Mouse (Mus musculus): ENCODE results near the gene Sec16a. TPM values are rescaled to one million over a fixed set of nuclear protein-coding genes. Genes with fewer than 3 reads are reported as not detected.

Gene Sec16a
- polyA plus RNA-seq, 1 experiment from 2014 or later, result 21.4 TPM

- no peaks in the 10 kb centered on the region for H3K9me3 ChIP-seq (replicated peaks)
- no peaks in the 10 kb centered on the region for H3K27me3 ChIP-seq (ENCODE audit: low read depth, poor library complexity, severe bottlenecking)
- H3K36me3 ChIP-seq, result peaks cover 71% of the 10 kb centered on the region
- WGBS, result 77% methylated on average over 13 of the region's 13 CpGs
- peaks cover 86% of the 10 kb centered on the region for H3K4me1 ChIP-seq
- H3K4me3 ChIP-seq, result no peak overlapping the region
- no peak for DNase-seq (ENCODE audit: low spot score)
- H3K27ac ChIP-seq (replicated peaks), result peak overlapping the region; percentile 96
These were observed 38.3 kb upstream of the Sec16a start for GRCm38 (mm10) chr2:26483230-26483869.

- H3K9me3 ChIP-seq (replicated peaks), result no peaks in the 10 kb centered on the region
- no peak overlapping the region for H3K4me3 ChIP-seq
- no peaks in the 10 kb centered on the region for H3K27me3 ChIP-seq (ENCODE audit: low read depth, poor library complexity, severe bottlenecking)
- WGBS, result 93% methylated on average over 3 of the region's 3 CpGs
- peaks cover 76% of the 10 kb centered on the region for H3K36me3 ChIP-seq
- DNase-seq (ENCODE audit: low spot score), result no peak
- peak overlapping the region; percentile 96 for H3K27ac ChIP-seq (replicated peaks)
- peaks cover 86% of the 10 kb centered on the region for H3K4me1 ChIP-seq
These were observed 37.8 kb upstream of the Sec16a start for GRCm38 (mm10) chr2:26482824-26483223.

GRCm38 (mm10) chr2:26481724-26482495 lies 36.9 kb upstream of the Sec16a start:
- H3K4me1 ChIP-seq, result peaks cover 81% of the 10 kb centered on the region
- H3K36me3 ChIP-seq, result peaks cover 85% of the 10 kb centered on the region
- no peaks in the 10 kb centered on the region for H3K27me3 ChIP-seq (ENCODE audit: low read depth, poor library complexity, severe bottlenecking)
- H3K9me3 ChIP-seq (replicated peaks), result no peaks in the 10 kb centered on the region
- no peak for DNase-seq (ENCODE audit: low spot score)
- WGBS, result 87% methylated on average over 10 of the region's 10 CpGs
- H3K27ac ChIP-seq (replicated peaks), result peak overlapping the region; percentile 56; the same call in 1 of the 2 replicates
- H3K4me3 ChIP-seq, result no peak overlapping the region

DNA sequence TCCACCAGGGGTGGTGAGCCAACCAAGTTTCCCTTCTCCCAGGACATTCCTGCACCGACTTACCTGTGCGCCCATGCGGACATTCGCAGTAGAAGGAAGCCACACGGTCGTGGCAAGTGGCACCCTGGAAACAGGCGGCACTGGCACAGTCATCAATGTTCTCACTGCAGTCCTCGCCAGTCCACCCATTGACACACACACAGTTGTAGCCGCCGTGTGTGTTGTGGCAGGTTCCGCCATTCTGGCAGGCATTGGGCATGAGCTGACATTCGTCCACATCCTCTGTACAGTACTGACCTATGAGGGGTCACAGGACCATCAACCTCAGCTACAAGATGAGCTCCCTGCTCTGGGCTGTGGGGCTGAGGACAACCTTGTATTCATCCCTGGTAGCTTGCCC lies 35.9 kb upstream of the Sec16a start:
- H3K27ac ChIP-seq (replicated peaks), result no peak overlapping the region
- H3K9me3 ChIP-seq (replicated peaks), result no peaks in the 10 kb centered on the region
- 95% methylated on average over 12 of the region's 12 CpGs for WGBS
- H3K4me1 ChIP-seq, result peaks cover 81% of the 10 kb centered on the region
- no peak for DNase-seq (ENCODE audit: low spot score)
- no peaks in the 10 kb centered on the region for H3K27me3 ChIP-seq (ENCODE audit: low read depth, poor library complexity, severe bottlenecking)
- peaks cover 95% of the 10 kb centered on the region for H3K36me3 ChIP-seq
- H3K4me3 ChIP-seq, result no peak overlapping the region

DNA sequence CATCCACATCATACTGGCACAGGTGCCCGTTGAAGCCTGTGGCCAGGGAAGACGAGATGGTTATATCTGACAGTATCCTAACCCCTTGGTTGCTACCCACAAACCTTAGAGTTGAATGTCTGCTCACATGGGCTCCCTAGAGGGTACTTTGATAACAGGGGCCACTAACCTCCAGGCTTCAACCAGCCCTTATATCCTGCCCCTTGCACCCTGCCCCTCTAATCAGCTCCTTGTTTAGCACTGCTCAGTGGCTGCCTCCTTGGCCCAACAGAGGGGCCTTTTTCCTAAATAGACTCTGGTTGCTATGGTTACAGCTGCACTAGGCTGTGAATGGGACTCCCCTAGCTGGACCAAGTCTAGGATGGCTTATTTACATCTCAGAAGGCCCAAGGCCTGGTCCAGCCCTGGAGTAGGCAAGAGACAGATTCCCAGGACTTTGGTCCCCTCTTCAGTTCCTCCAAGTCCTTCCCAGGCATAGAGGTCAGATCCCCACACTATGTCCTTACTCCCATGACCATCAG lies 33.7 kb upstream of the Sec16a start:
- peak; percentile 63 for DNase-seq (ENCODE audit: low spot score)
- Histone ChIP-seq H3K4me1 (peaks cover 74% of the 10 kb centered on the region), H3K27ac (replicated peaks) (peak overlapping the region; percentile 77), H3K4me3 (no peak overlapping the region), H3K36me3 (peaks cover 100% of the 10 kb centered on the region), H3K9me3 (replicated peaks) (no peaks in the 10 kb centered on the region), H3K27me3 (ENCODE audit: low read depth, poor library complexity, severe bottlenecking) (no peaks in the 10 kb centered on the region)
- WGBS, result 80% methylated on average over 2 of the region's 2 CpGs

GRCm38 (mm10) chr2:26477911-26478310 lies 32.9 kb upstream of the Sec16a start:
- H3K4me3 ChIP-seq, result no peak overlapping the region
- no peaks in the 10 kb centered on the region for H3K27me3 ChIP-seq (ENCODE audit: low read depth, poor library complexity, severe bottlenecking)
- WGBS, result 99% methylated on average over 7 of the region's 7 CpGs
- H3K36me3 ChIP-seq, result peaks cover 100% of the 10 kb centered on the region
- H3K27ac ChIP-seq (replicated peaks), result peak overlapping the region; percentile 77; the same call in 1 of the 2 replicates
- DNase-seq (ENCODE audit: low spot score), result no peak
- H3K4me1 ChIP-seq, result peaks cover 66% of the 10 kb centered on the region
- no peaks in the 10 kb centered on the region for H3K9me3 ChIP-seq (replicated peaks)

GRCm38 (mm10) chr2:26475505-26476430 lies 30.8 kb upstream of the Sec16a start:
- peaks cover 56% of the 10 kb centered on the region for H3K4me1 ChIP-seq
- H3K36me3 ChIP-seq, result peaks cover 100% of the 10 kb centered on the region
- H3K4me3 ChIP-seq, result no peak overlapping the region
- DNase-seq (ENCODE audit: low spot score), result no peak
- WGBS, result 80% methylated on average over 13 of the region's 13 CpGs
- peak overlapping the region; percentile 71 for H3K27ac ChIP-seq (replicated peaks)
- H3K9me3 ChIP-seq (replicated peaks), result no peaks in the 10 kb centered on the region
- H3K27me3 ChIP-seq (ENCODE audit: low read depth, poor library complexity, severe bottlenecking), result no peaks in the 10 kb centered on the region

GRCm38 (mm10) chr2:26474789-26475504 lies 29.9 kb upstream of the Sec16a start:
- DNase-seq (ENCODE audit: low spot score), result no peak
- no peaks in the 10 kb centered on the region for H3K9me3 ChIP-seq (replicated peaks)
- 64% methylated on average over 9 of the region's 9 CpGs for WGBS
- H3K27ac ChIP-seq (replicated peaks), result peak overlapping the region; percentile 71
- peaks cover 100% of the 10 kb centered on the region for H3K36me3 ChIP-seq
- H3K4me3 ChIP-seq, result no peak overlapping the region
- H3K4me1 ChIP-seq, result peaks cover 50% of the 10 kb centered on the region
- no peaks in the 10 kb centered on the region for H3K27me3 ChIP-seq (ENCODE audit: low read depth, poor library complexity, severe bottlenecking)

DNA sequence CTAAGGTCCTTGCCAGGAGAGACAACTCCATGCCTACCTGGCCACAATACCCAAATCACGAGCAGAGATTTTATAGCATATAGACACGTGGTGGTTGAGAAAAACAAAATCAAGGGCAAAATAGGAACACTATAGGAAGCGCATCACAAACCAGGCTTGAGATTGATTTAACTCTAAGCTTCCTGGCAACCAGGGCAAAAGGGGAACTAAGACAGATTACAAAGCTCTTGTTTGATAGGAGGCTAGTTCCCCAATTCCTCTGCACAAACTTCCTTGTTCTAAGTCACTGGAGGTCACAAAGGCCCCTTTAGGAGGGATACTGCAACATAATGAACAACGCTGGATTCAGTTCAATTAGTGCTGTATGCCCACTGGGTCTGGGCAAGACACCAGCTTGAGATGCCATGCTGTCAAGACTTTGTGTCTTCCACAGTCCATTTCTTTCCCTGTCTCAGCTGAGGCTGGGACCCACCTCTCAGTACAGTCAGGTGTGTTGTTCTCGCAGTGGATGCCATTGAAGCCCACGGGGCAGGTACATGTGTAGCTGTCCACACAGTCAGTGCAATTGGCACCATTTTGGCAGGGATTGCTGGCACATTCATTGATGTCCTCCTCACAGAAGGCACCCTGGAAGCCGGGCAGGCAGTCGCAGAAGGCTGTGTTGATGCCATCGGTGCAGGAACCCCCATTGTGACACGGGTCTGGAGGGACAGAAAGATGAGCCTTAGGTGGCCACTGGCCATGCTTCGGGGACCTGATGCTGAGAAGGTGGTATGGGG lies 27.5 kb upstream of the Sec16a start:
- WGBS, result 93% methylated on average over 11 of the region's 11 CpGs
- H3K36me3 ChIP-seq, result peaks cover 100% of the 10 kb centered on the region
- H3K9me3 ChIP-seq (replicated peaks), result no peaks in the 10 kb centered on the region

GRCm38 (mm10) chr2:26471652-26472285 lies 26.8 kb upstream of the Sec16a start:
- peaks cover 100% of the 10 kb centered on the region for H3K36me3 ChIP-seq
- 97% methylated on average over 6 of the region's 6 CpGs for WGBS

More for the DNA sequence above, 27.5 kb upstream of the Sec16a start:
- H3K27me3 ChIP-seq (ENCODE audit: low read depth, poor library complexity, severe bottlenecking), result no peaks in the 10 kb centered on the region
- no peak for DNase-seq (ENCODE audit: low spot score)
- no peak overlapping the region for H3K27ac ChIP-seq (replicated peaks)
- H3K4me1 ChIP-seq, result peaks cover 29% of the 10 kb centered on the region
- H3K4me3 ChIP-seq, result no peak overlapping the region

DNA sequence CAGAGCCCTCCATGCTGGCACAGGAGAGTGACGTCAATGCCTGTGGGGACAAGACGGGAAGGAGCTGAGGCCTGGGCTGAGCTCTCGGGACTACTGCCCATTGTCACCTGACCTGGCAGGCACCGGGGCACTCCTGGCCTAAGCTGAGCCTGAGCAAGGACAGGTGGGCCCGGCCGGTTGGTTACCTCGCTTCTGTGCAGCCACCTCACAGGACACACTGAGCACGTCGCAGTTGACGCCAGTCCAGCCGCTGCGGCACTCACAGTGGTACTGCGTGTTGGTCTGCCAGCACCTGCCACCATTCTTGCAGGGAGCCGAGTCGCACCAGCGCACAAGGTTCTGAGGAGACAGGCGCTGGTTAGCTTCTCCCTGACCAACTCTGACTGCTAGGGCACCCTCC lies 26.0 kb upstream of the Sec16a start:
- H3K9me3 ChIP-seq (replicated peaks), result no peaks in the 10 kb centered on the region
- H3K36me3 ChIP-seq, result peaks cover 100% of the 10 kb centered on the region
- DNase-seq (ENCODE audit: low spot score), result no peak
- peaks cover 19% of the 10 kb centered on the region for H3K4me1 ChIP-seq
- H3K27me3 ChIP-seq (ENCODE audit: low read depth, poor library complexity, severe bottlenecking), result no peaks in the 10 kb centered on the region
- WGBS, result 93% methylated on average over 17 of the region's 17 CpGs
- H3K4me3 ChIP-seq, result no peak overlapping the region
- H3K27ac ChIP-seq (replicated peaks), result no peak overlapping the region

More at GRCm38 (mm10) chr2:26471652-26472285, 26.8 kb upstream of the Sec16a start:
- no peak overlapping the region for H3K4me3 ChIP-seq
- no peaks in the 10 kb centered on the region for H3K9me3 ChIP-seq (replicated peaks)
- H3K4me1 ChIP-seq, result peaks cover 24% of the 10 kb centered on the region
- no peaks in the 10 kb centered on the region for H3K27me3 ChIP-seq (ENCODE audit: low read depth, poor library complexity, severe bottlenecking)
- no peak for DNase-seq (ENCODE audit: low spot score)
- no peak overlapping the region for H3K27ac ChIP-seq (replicated peaks)
